In the genomic region with DNA sequence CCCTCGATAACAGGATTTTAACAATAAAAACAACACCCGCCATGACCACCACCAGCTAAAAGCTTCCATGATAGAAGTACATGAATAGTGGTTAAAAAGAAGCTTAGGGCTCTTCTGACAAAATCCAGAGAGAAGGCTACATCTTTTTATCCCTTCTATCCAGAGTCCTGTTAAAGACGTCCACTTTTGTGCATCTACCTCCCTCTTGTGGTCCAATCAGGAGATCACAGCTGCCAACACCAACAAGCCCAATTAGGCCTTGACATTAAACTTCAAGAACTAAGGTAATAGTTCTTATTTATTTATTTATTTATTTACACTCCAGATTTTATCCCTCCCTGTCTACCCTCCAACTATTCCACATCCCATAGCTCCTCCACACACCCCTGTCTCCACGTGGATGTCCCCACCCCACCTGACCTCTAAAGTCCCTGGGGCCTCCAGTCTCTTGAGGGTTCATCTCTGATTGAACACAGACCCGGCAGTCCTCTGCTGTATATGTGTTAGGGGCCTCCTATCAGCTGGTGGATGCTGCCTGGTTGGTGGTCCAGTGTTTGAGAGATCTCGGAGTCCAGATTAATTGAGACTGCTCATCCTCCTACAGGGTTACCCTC, we compare ENCODE assay signal across 8 mouse cellular contexts. TPM values are rescaled to one million over a fixed set of nuclear protein-coding genes. Genes with fewer than 3 reads are reported as not detected.
DNase-seq lines count a peak whose midpoint lies in the region; ATAC-seq lines count a peak whose summit lies in the region.

No protein-coding gene starts in this region.

- no peaks in the 10 kb centered on the region for H3K9me3 ChIP-seq in kidney, embryonic 14.5 days (ENCODE audit: control insufficient read depth, low read length)
- H3K9me3 ChIP-seq in midbrain, embryonic 14.5 days (ENCODE audit: control insufficient read depth, low read length), result no peaks in the 10 kb centered on the region

- no peak overlapping the region for H3K27ac ChIP-seq in kidney, embryonic 14.5 days (ENCODE audit: low read depth, low read length)
- H3K27ac ChIP-seq in midbrain, embryonic 14.5 days (replicated peaks; ENCODE audit: low read depth, low read length), result no peak overlapping the region

- H3K9ac ChIP-seq in kidney, embryonic 14.5 days (ENCODE audit: low read depth, low read length), result no peak overlapping the region
- no peak overlapping the region for H3K9ac ChIP-seq in midbrain, embryonic 14.5 days (replicated peaks; ENCODE audit: low read length)

- intact Hi-C loops in left cerebral cortex, postnatal 14 days (cut with DNase I), result loop anchor here (1.0 to 10.0 kb wide), 2 partner anchors 106 to 172 kb away; no protein-coding TSS in a partner anchor

- peak; percentile 31 for DNase-seq in kidney, adult 18-20 months
- peak; percentile 67 for DNase-seq in R1 (ENCODE audit: low read depth, low spot score)
- peak; percentile 39 to 72 for DNase-seq in cerebellum, postnatal 25 days
- peak; percentile 63 for DNase-seq in heart, postnatal 4 days
- peak; percentile 78 to 79 for DNase-seq in left cerebral cortex, postnatal 14 days (ENCODE audit: low spot score in 2 of 2)
- DNase-seq in midbrain, embryonic 14.5 days, result peak; percentile 86
- no peak for DNase-seq in urinary bladder, postnatal 10 days (ENCODE audit: low spot score)

- ATAC-seq in kidney, embryonic 14.5 days (ENCODE audit: low FRiP score, low TSS enrichment), result no peak; the same call in 1 of the 2 replicates
- no peak for ATAC-seq in midbrain, embryonic 14.5 days (ENCODE audit: low FRiP score, low TSS enrichment)

- no peaks in the 10 kb centered on the region for H3K4me1 ChIP-seq in kidney, embryonic 14.5 days (ENCODE audit: control insufficient read depth, insufficient read depth, low read length)
- no peaks in the 10 kb centered on the region for H3K4me1 ChIP-seq in midbrain, embryonic 14.5 days (ENCODE audit: control insufficient read depth, insufficient read depth, low read length)

- H3K4me3 ChIP-seq in kidney, embryonic 14.5 days (ENCODE audit: low read length), result no peak overlapping the region
- no peak overlapping the region for H3K4me3 ChIP-seq in midbrain, embryonic 14.5 days (replicated peaks; ENCODE audit: low read depth, low read length)

- H3K4me2 ChIP-seq in kidney, embryonic 14.5 days (replicated peaks; ENCODE audit: low read depth, low read length), result no peak overlapping the region
- H3K4me2 ChIP-seq in midbrain, embryonic 14.5 days (ENCODE audit: low read length), result no peak overlapping the region

- H3K27me3 ChIP-seq in kidney, embryonic 14.5 days (ENCODE audit: control insufficient read depth, insufficient read depth, low read length), result no peaks in the 10 kb centered on the region
- H3K27me3 ChIP-seq in midbrain, embryonic 14.5 days (ENCODE audit: control insufficient read depth, insufficient read depth, low read length), result no peaks in the 10 kb centered on the region

- H3K36me3 ChIP-seq in kidney, embryonic 14.5 days (ENCODE audit: control insufficient read depth, insufficient read depth, low read length), result no peaks in the 10 kb centered on the region
- no peaks in the 10 kb centered on the region for H3K36me3 ChIP-seq in midbrain, embryonic 14.5 days (ENCODE audit: control insufficient read depth, insufficient read depth, low read length)

- WGBS in kidney, embryonic 14.5 days, result 46% methylated on average over 6 of the region's 6 CpGs
- 51% methylated on average over 6 of the region's 6 CpGs for WGBS in midbrain, embryonic 14.5 days

RNA-seq across cellular contexts. Expression of gene Nrd1, which starts 23.9 kb away (rescaled TPM):
- 40.7 and 57.2 TPM in 2 replicates for polyA plus RNA-seq in kidney, embryonic 14.5 days (2014; fragmentation: Nextera tagmentation; extraction: Ambion mirVana)
- 10 to 100 TPM; 86.6 to 98.9 TPM for total RNA-seq in heart, postnatal 4 days (2021)
- total RNA-seq in left cerebral cortex, postnatal 14 days (2021), result 100 to 1,000 TPM; 127 to 150 TPM
- polyA plus RNA-seq in midbrain, embryonic 14.5 days (2014; fragmentation: Nextera tagmentation; extraction: Ambion mirVana), result 57.0 and 71.8 TPM in 2 replicates
